Mouse (Mus musculus): ENCODE data around the gene Sec61a2. TPM values are rescaled to one million over a fixed set of nuclear protein-coding genes. Genes with fewer than 3 reads are reported as not detected.

The Sec61a2 gene
- polyA plus RNA-seq, 2 experiments, result 79.1 to 222 TPM

DNA sequence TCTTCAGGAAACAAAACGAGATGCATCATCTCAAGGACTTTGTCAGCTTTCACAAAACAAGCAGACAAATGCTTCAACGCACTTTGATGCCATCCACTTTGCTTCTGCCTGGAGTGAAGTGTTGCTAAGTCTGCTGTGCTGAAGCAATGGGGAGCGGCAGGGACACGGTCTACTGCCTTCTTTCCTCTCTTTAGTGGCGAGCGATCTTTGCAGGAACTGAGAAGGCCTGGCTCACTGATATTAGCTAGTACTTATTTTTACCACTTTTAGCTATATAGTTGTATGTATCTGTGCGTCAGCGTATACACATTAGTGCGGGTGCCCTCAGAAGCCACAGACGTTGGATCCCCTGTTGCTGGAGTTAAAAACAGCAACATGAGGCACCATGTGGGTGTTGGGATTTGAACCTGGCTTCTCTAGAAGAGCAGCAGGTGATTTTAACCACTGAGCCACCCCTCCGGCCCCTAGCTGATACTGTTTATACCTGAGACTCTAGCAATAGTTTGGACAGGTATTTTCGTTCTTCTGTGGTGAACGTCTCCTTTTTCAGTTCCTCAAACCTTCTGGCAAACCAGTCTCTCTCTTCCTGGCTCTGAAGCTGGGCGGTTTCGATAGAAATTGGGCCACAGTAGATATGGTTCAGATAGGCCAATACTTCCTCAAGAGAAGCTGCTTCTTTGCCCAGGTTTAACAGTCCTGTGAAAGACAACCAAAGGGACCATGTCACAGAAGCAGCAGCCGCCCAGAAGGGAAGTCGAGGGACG is 35.2 kb upstream of the Sec61a2 start:
- H3K4me2 ChIP-seq (replicated peaks; ENCODE audit: low read depth, low read length, severe bottlenecking), result no peak overlapping the region
- H3K4me1 ChIP-seq (ENCODE audit: control insufficient read depth, insufficient read depth, low read length), result no peaks in the 10 kb centered on the region
- no peak overlapping the region for H3K27ac ChIP-seq (replicated peaks; ENCODE audit: low read depth, low read length)
- H3K27me3 ChIP-seq (ENCODE audit: control insufficient read depth, insufficient read depth, low read length), result no peaks in the 10 kb centered on the region
- 92% methylated on average over 18 of the region's 18 CpGs for WGBS
- no peak overlapping the region for H3K9ac ChIP-seq (ENCODE audit: low read depth, low read length, severe bottlenecking)
- no peaks in the 10 kb centered on the region for H3K9me3 ChIP-seq (ENCODE audit: control insufficient read depth, low read length)
- peaks cover 24% of the 10 kb centered on the region for H3K36me3 ChIP-seq (ENCODE audit: control insufficient read depth, insufficient read depth, low read length)
- no peak overlapping the region for H3K4me3 ChIP-seq (replicated peaks; ENCODE audit: low read length)
- DNase-seq (ENCODE audit: low spot score) (no peak), ATAC-seq (ENCODE audit: low FRiP score, low read depth) (no peak)
- TF ChIP-seq POLR2A (IDR thresholded peaks at IDR 0.05; ENCODE audit: borderline replicate concordance, extremely low read depth, insufficient read depth, insufficient read length), result no peak

DNA sequence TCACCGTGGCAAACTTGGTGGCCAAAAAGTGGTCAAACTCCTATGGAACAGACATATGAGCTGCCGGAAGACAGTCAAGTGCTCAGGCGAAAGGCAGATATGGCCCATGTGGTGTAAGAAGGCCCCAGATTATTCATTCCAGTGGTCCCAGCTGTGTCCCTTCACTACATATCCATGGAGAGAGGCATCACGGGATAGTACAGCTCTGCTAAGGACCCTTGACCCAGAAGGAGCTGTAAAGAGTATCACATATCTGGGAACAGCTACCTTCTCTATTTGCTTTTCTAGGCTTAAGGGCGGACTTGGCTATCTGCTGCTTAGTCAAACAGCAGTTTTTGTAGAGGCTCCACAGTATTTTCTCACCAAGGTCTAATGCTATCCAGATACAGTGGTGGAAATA is 34.6 kb upstream of the Sec61a2 start:
- no peak for TF ChIP-seq POLR2A (IDR thresholded peaks at IDR 0.05; ENCODE audit: borderline replicate concordance, extremely low read depth, insufficient read depth, insufficient read length)
- DNase-seq (ENCODE audit: low spot score), result no peak

DNA sequence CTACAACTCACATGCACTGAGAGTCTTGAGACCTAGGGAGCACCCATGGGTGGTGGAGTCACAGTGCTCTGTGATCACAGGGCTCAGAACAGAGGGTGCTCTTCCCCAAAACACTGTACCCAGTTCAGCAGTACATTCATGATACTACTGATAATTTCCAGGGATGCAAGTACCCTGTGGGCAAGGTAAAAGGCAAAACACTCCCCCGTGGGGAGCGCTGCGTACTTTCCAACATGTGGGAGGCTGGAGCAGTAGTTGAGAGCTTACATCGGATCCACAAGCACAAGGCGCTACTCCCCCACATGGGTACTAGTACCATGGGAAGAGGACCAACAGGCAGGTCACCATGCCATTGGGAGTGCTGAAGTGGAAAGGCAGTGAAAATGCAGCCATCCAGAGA is 32.2 kb upstream of the Sec61a2 start:
- 90% methylated on average over 5 of the region's 5 CpGs for WGBS
- DNase-seq (ENCODE audit: low spot score) (no peak), ATAC-seq (ENCODE audit: low FRiP score, low read depth) (no peak)
- peaks cover 24% of the 10 kb centered on the region for H3K36me3 ChIP-seq (ENCODE audit: control insufficient read depth, insufficient read depth, low read length)
- no peak for TF ChIP-seq POLR2A (IDR thresholded peaks at IDR 0.05; ENCODE audit: borderline replicate concordance, extremely low read depth, insufficient read depth, insufficient read length)
- no peak overlapping the region for H3K27ac ChIP-seq (replicated peaks; ENCODE audit: low read depth, low read length)
- H3K4me3 ChIP-seq (replicated peaks; ENCODE audit: low read length), result no peak overlapping the region
- H3K27me3 ChIP-seq (ENCODE audit: control insufficient read depth, insufficient read depth, low read length), result no peaks in the 10 kb centered on the region
- no peak overlapping the region for H3K9ac ChIP-seq (ENCODE audit: low read depth, low read length, severe bottlenecking)
- H3K4me2 ChIP-seq (replicated peaks; ENCODE audit: low read depth, low read length, severe bottlenecking), result no peak overlapping the region
- H3K9me3 ChIP-seq (ENCODE audit: control insufficient read depth, low read length), result no peaks in the 10 kb centered on the region
- no peaks in the 10 kb centered on the region for H3K4me1 ChIP-seq (ENCODE audit: control insufficient read depth, insufficient read depth, low read length)

More for the DNA sequence above, 34.6 kb upstream of the Sec61a2 start:
- Histone ChIP-seq H3K4me2 (replicated peaks; ENCODE audit: low read depth, low read length, severe bottlenecking) (no peak overlapping the region), H3K36me3 (ENCODE audit: control insufficient read depth, insufficient read depth, low read length) (peaks cover 24% of the 10 kb centered on the region), H3K27ac (replicated peaks; ENCODE audit: low read depth, low read length) (no peak overlapping the region), H3K9ac (ENCODE audit: low read depth, low read length, severe bottlenecking) (no peak overlapping the region), H3K27me3 (ENCODE audit: control insufficient read depth, insufficient read depth, low read length) (no peaks in the 10 kb centered on the region), H3K9me3 (ENCODE audit: control insufficient read depth, low read length) (no peaks in the 10 kb centered on the region), H3K4me3 (replicated peaks; ENCODE audit: low read length) (no peak overlapping the region), H3K4me1 (ENCODE audit: control insufficient read depth, insufficient read depth, low read length) (no peaks in the 10 kb centered on the region)
- no peak for ATAC-seq (ENCODE audit: low FRiP score, low read depth)
- 92% methylated on average over 5 of the region's 5 CpGs for WGBS

DNA sequence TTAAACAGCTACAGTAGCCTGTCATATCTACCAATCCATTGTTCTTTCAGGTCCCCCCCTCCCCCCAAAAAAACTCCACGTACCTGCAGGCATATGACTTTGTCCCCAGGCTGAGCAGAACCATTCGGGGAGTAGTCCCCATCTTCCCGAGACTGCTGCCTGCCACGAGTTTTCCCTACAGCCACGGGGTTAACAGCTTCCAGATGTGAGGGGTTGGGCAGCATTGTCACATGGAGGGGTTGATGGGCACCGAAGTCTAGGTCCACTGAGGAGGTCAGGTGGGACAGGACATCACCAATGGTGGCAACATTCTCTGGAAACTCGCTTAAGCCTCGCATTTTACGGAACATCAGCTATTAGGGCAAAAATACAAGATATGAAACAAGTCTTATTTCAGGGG is 28.6 kb upstream of the Sec61a2 start:
- Histone ChIP-seq H3K4me3 (replicated peaks; ENCODE audit: low read length) (no peak overlapping the region), H3K27ac (replicated peaks; ENCODE audit: low read depth, low read length) (no peak overlapping the region), H3K9ac (ENCODE audit: low read depth, low read length, severe bottlenecking) (no peak overlapping the region), H3K4me2 (replicated peaks; ENCODE audit: low read depth, low read length, severe bottlenecking) (no peak overlapping the region), H3K9me3 (ENCODE audit: control insufficient read depth, low read length) (no peaks in the 10 kb centered on the region), H3K36me3 (ENCODE audit: control insufficient read depth, insufficient read depth, low read length) (peaks cover 26% of the 10 kb centered on the region), H3K27me3 (ENCODE audit: control insufficient read depth, insufficient read depth, low read length) (no peaks in the 10 kb centered on the region), H3K4me1 (ENCODE audit: control insufficient read depth, insufficient read depth, low read length) (no peaks in the 10 kb centered on the region)
- no peak for ATAC-seq (ENCODE audit: low FRiP score, low read depth)
- no peak for TF ChIP-seq POLR2A (IDR thresholded peaks at IDR 0.05; ENCODE audit: borderline replicate concordance, extremely low read depth, insufficient read depth, insufficient read length)
- 42% methylated on average over 9 of the region's 9 CpGs for WGBS
- DNase-seq (ENCODE audit: low spot score), result no peak

DNA sequence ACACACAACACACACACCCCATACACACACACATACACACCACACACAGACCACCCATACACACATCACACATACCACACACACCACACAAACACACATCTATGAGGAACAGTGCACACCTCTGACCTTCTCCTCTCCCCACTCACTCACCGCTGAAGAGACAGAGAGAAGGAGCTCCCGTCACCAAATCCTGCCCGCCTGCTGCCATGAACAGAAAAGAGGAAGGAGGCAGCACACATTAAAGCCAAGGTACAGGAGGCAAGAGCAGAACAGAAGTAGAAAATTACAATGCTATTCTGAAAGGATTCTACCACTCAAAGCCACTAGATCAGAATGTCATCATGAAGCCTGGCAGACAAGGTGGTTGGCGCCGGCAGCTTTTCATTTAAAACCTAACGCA is 27.6 kb upstream of the Sec61a2 start:
- Histone ChIP-seq H3K9me3 (ENCODE audit: control insufficient read depth, low read length) (no peaks in the 10 kb centered on the region), H3K27ac (replicated peaks; ENCODE audit: low read depth, low read length) (no peak overlapping the region), H3K9ac (ENCODE audit: low read depth, low read length, severe bottlenecking) (no peak overlapping the region), H3K4me3 (replicated peaks; ENCODE audit: low read length) (no peak overlapping the region), H3K4me2 (replicated peaks; ENCODE audit: low read depth, low read length, severe bottlenecking) (no peak overlapping the region), H3K4me1 (ENCODE audit: control insufficient read depth, insufficient read depth, low read length) (no peaks in the 10 kb centered on the region), H3K36me3 (ENCODE audit: control insufficient read depth, insufficient read depth, low read length) (peaks cover 19% of the 10 kb centered on the region), H3K27me3 (ENCODE audit: control insufficient read depth, insufficient read depth, low read length) (no peaks in the 10 kb centered on the region)
- DNase-seq (ENCODE audit: low spot score) (no peak), ATAC-seq (ENCODE audit: low FRiP score, low read depth) (no peak)
- 94% methylated on average over 6 of the region's 6 CpGs for WGBS
- no peak for TF ChIP-seq POLR2A (IDR thresholded peaks at IDR 0.05; ENCODE audit: borderline replicate concordance, extremely low read depth, insufficient read depth, insufficient read length)
